Mouse (Mus musculus): Measurements from ENCODE around the gene Erbb2. TPM values are rescaled to one million over a fixed set of nuclear protein-coding genes. Genes with fewer than 3 reads are reported as not detected.
"Not testable (repeated sequence)": the region's sequence is repeated elsewhere in the genome, so short reads cannot be mapped to it uniquely, and the experiment has no call there.

Gene Erbb2
- polyA plus RNA-seq, 1 experiment from 2014 or later, result 48.0 TPM

GRCm38 (mm10) chr11:98382405-98382804 lies 29.9 kb upstream of the Erbb2 start:
- not testable (repeated sequence) for H3K27ac ChIP-seq (ENCODE audit: low read depth, low read length); H3K4me3 ChIP-seq (ENCODE audit: low read depth, low read length); H3K9me3 ChIP-seq (replicated peaks; ENCODE audit: control insufficient read depth, low read length); ATAC-seq (replicated peaks; ENCODE audit: insufficient number of reproducible peaks, low FRiP score, low TSS enrichment); H3K4me2 ChIP-seq; H3K36me3 ChIP-seq (ENCODE audit: control insufficient read depth, insufficient read depth, low read length); H3K9ac ChIP-seq (ENCODE audit: low read depth, low read length)
- WGBS (ENCODE audit: insufficient replicate concordance), result 18% methylated on average over 2 of the region's 2 CpGs
- Histone ChIP-seq H3K27me3 (ENCODE audit: control insufficient read depth, insufficient read depth, low read length) (peaks cover 10% of the 10 kb centered on the region), H3K4me1 (ENCODE audit: control insufficient read depth, insufficient read depth, low read length) (peaks cover 31% of the 10 kb centered on the region)

GRCm38 (mm10) chr11:98383261-98384030 lies 28.8 kb upstream of the Erbb2 start, which contains the start of gene Tcap:
TSS of gene Tcap (plus strand) at chr11:98383811.
- peak; percentile 24; the same call in 1 of the 2 replicates for ATAC-seq (replicated peaks; ENCODE audit: insufficient number of reproducible peaks, low FRiP score, low TSS enrichment)
- 24% methylated on average over 14 of the region's 14 CpGs for WGBS (ENCODE audit: insufficient replicate concordance)
- Histone ChIP-seq H3K27ac (ENCODE audit: low read depth, low read length) (peak within 1 kb of the TSS; percentile 92), H3K9me3 (replicated peaks; ENCODE audit: control insufficient read depth, low read length) (no peaks in the 10 kb centered on the region), H3K27me3 (ENCODE audit: control insufficient read depth, insufficient read depth, low read length) (peaks cover 19% of the 10 kb centered on the region), H3K36me3 (ENCODE audit: control insufficient read depth, insufficient read depth, low read length) (peaks cover 3% of the 10 kb centered on the region; the same call in 1 of the 2 replicates), H3K4me2 (peak within 1 kb of the TSS; percentile 74), H3K4me1 (ENCODE audit: control insufficient read depth, insufficient read depth, low read length) (peaks cover 40% of the 10 kb centered on the region), H3K4me3 (ENCODE audit: low read depth, low read length) (peak within 1 kb of the TSS; percentile 47), H3K9ac (ENCODE audit: low read depth, low read length) (peak within 1 kb of the TSS; percentile 80)

GRCm38 (mm10) chr11:98384216-98384615 lies 28.1 kb upstream of the Erbb2 start:
- H3K9ac ChIP-seq (ENCODE audit: low read depth, low read length), result peak overlapping the region; percentile 80
- no peak for ATAC-seq (replicated peaks; ENCODE audit: insufficient number of reproducible peaks, low FRiP score, low TSS enrichment)
- H3K27me3 ChIP-seq (ENCODE audit: control insufficient read depth, insufficient read depth, low read length), result peaks cover 19% of the 10 kb centered on the region
- H3K36me3 ChIP-seq (ENCODE audit: control insufficient read depth, insufficient read depth, low read length), result no peaks in the 10 kb centered on the region; the same call in 1 of the 2 replicates
- 59% methylated on average over 20 of the region's 20 CpGs for WGBS (ENCODE audit: insufficient replicate concordance)
- peak overlapping the region; percentile 92 for H3K27ac ChIP-seq (ENCODE audit: low read depth, low read length)
- peak overlapping the region; percentile 47 for H3K4me3 ChIP-seq (ENCODE audit: low read depth, low read length)
- H3K4me1 ChIP-seq (ENCODE audit: control insufficient read depth, insufficient read depth, low read length), result peaks cover 42% of the 10 kb centered on the region
- H3K4me2 ChIP-seq, result peak overlapping the region; percentile 74
- H3K9me3 ChIP-seq (replicated peaks; ENCODE audit: control insufficient read depth, low read length), result no peaks in the 10 kb centered on the region

GRCm38 (mm10) chr11:98384721-98385637 lies 27.3 kb upstream of the Erbb2 start:
- no peaks in the 10 kb centered on the region for H3K9me3 ChIP-seq (replicated peaks; ENCODE audit: control insufficient read depth, low read length)
- 51% methylated on average over 8 of the region's 8 CpGs for WGBS (ENCODE audit: insufficient replicate concordance)
- peak overlapping the region; percentile 47 for H3K4me3 ChIP-seq (ENCODE audit: low read depth, low read length)
- peak overlapping the region; percentile 80 for H3K9ac ChIP-seq (ENCODE audit: low read depth, low read length)
- ATAC-seq (replicated peaks; ENCODE audit: insufficient number of reproducible peaks, low FRiP score, low TSS enrichment), result no peak
- H3K36me3 ChIP-seq (ENCODE audit: control insufficient read depth, insufficient read depth, low read length), result no peaks in the 10 kb centered on the region; the same call in 1 of the 2 replicates
- peaks cover 36% of the 10 kb centered on the region for H3K4me1 ChIP-seq (ENCODE audit: control insufficient read depth, insufficient read depth, low read length)
- peak overlapping the region; percentile 74 for H3K4me2 ChIP-seq
- H3K27me3 ChIP-seq (ENCODE audit: control insufficient read depth, insufficient read depth, low read length), result peaks cover 19% of the 10 kb centered on the region
- H3K27ac ChIP-seq (ENCODE audit: low read depth, low read length), result peak overlapping the region; percentile 92

GRCm38 (mm10) chr11:98385638-98386585 lies 26.4 kb upstream of the Erbb2 start, which contains the start of gene Pnmt:
TSS of gene Pnmt (plus strand) at chr11:98386450.
- Histone ChIP-seq H3K4me2 (peak within 1 kb of the TSS; percentile 74), H3K27me3 (ENCODE audit: control insufficient read depth, insufficient read depth, low read length) (peaks cover 19% of the 10 kb centered on the region), H3K36me3 (ENCODE audit: control insufficient read depth, insufficient read depth, low read length) (no peaks in the 10 kb centered on the region), H3K27ac (ENCODE audit: low read depth, low read length) (no peak within 1 kb of the TSS), H3K9me3 (replicated peaks; ENCODE audit: control insufficient read depth, low read length) (no peaks in the 10 kb centered on the region), H3K4me3 (ENCODE audit: low read depth, low read length) (peak within 1 kb of the TSS; percentile 47; the same call in 1 of the 2 replicates), H3K4me1 (ENCODE audit: control insufficient read depth, insufficient read depth, low read length) (peaks cover 42% of the 10 kb centered on the region), H3K9ac (ENCODE audit: low read depth, low read length) (peak within 1 kb of the TSS; percentile 80)
- ATAC-seq (replicated peaks; ENCODE audit: insufficient number of reproducible peaks, low FRiP score, low TSS enrichment), result no peak
- WGBS (ENCODE audit: insufficient replicate concordance), result 44% methylated on average over 25 of the region's 25 CpGs

GRCm38 (mm10) chr11:98386596-98386995 lies 25.7 kb upstream of the Erbb2 start:
- Histone ChIP-seq H3K36me3 (ENCODE audit: control insufficient read depth, insufficient read depth, low read length) (no peaks in the 10 kb centered on the region), H3K9ac (ENCODE audit: low read depth, low read length) (peak overlapping the region; percentile 63; the same call in 1 of the 2 replicates), H3K4me3 (ENCODE audit: low read depth, low read length) (no peak overlapping the region), H3K27me3 (ENCODE audit: control insufficient read depth, insufficient read depth, low read length) (peaks cover 19% of the 10 kb centered on the region), H3K4me2 (peak overlapping the region; percentile 38), H3K27ac (ENCODE audit: low read depth, low read length) (no peak overlapping the region), H3K4me1 (ENCODE audit: control insufficient read depth, insufficient read depth, low read length) (peaks cover 47% of the 10 kb centered on the region), H3K9me3 (replicated peaks; ENCODE audit: control insufficient read depth, low read length) (no peaks in the 10 kb centered on the region)
- WGBS (ENCODE audit: insufficient replicate concordance), result 12% methylated on average over 24 of the region's 24 CpGs
- ATAC-seq (replicated peaks; ENCODE audit: insufficient number of reproducible peaks, low FRiP score, low TSS enrichment), result no peak

GRCm38 (mm10) chr11:98387056-98387577 lies 25.2 kb upstream of the Erbb2 start:
- Histone ChIP-seq H3K27me3 (ENCODE audit: control insufficient read depth, insufficient read depth, low read length) (peaks cover 19% of the 10 kb centered on the region), H3K27ac (ENCODE audit: low read depth, low read length) (no peak overlapping the region), H3K4me2 (no peak overlapping the region), H3K4me3 (ENCODE audit: low read depth, low read length) (no peak overlapping the region), H3K36me3 (ENCODE audit: control insufficient read depth, insufficient read depth, low read length) (no peaks in the 10 kb centered on the region), H3K9ac (ENCODE audit: low read depth, low read length) (no peak overlapping the region), H3K4me1 (ENCODE audit: control insufficient read depth, insufficient read depth, low read length) (peaks cover 52% of the 10 kb centered on the region), H3K9me3 (replicated peaks; ENCODE audit: control insufficient read depth, low read length) (no peaks in the 10 kb centered on the region)
- ATAC-seq (replicated peaks; ENCODE audit: insufficient number of reproducible peaks, low FRiP score, low TSS enrichment), result no peak
- WGBS (ENCODE audit: insufficient replicate concordance), result 39% methylated on average over 14 of the region's 14 CpGs

All from heart, embryonic 11.5 days (tissue).